Mouse (Mus musculus) fibroblast of lung, adult 2 months (primary cell): ENCODE measurements around the gene Plxnc1.

ENCODE experiments used
- DNase-seq: peaks from one replicate; pipeline ENCODE4 v3.0.0-alpha.2; 2011; ENCODE audit warnings: low read depth

Gene Plxnc1

GRCm38 (mm10) chr10:94741459-94741858 lies 203.2 kb downstream of the Plxnc1 start:
- DNase-seq, result no peak
